ENCODE assay signal across 7 mouse cellular contexts in genomic region chr9:23462949-23463608, GRCm38 (mm10).
A peak's percentile ranks its signal among the peaks of the same experiment; 100 is the strongest.
DNase-seq lines count a peak whose midpoint lies in the region; ATAC-seq and TF ChIP-seq lines count a peak whose summit lies in the region.

No protein-coding gene starts in this region.

- intact Hi-C loops in left cerebral cortex, postnatal 36 days (cut with DNase I) = loop anchor here (5.0 kb wide), 1 partner anchor 119 kb away; no protein-coding TSS in a partner anchor

- H3K9me3 ChIP-seq in lung, embryonic 14.5 days (ENCODE audit: low read depth, low read length) = no peaks in the 10 kb centered on the region
- no peaks in the 10 kb centered on the region for H3K9me3 ChIP-seq in hindbrain, embryonic 14.5 days (ENCODE audit: control insufficient read depth, low read length)

- no peak overlapping the region for H3K4me2 ChIP-seq in lung, embryonic 14.5 days
- no peak overlapping the region for H3K4me2 ChIP-seq in hindbrain, embryonic 14.5 days (replicated peaks)

- DNase-seq in lung, embryonic 14.5 days = peak; percentile 85
- DNase-seq in lung, adult 18-20 months = no peak
- DNase-seq in hindbrain, embryonic 14.5 days (ENCODE audit: low spot score) = peak; percentile 92
- DNase-seq in left cerebral cortex, postnatal 36 days (ENCODE audit: low spot score in 2 of 2) = peak; percentile 27 to 32
- peak; percentile 25 for DNase-seq in right cerebral cortex, postnatal 14 days
- DNase-seq in gastrocnemius, postnatal 10 days = no peak

- no peaks in the 10 kb centered on the region for H3K36me3 ChIP-seq in lung, embryonic 14.5 days (ENCODE audit: insufficient read depth)
- H3K36me3 ChIP-seq in hindbrain, embryonic 14.5 days (replicated peaks; ENCODE audit: control insufficient read depth, insufficient read depth) = no peaks in the 10 kb centered on the region

- H3K4me1 ChIP-seq in lung, embryonic 14.5 days (ENCODE audit: insufficient read depth) = no peaks in the 10 kb centered on the region
- H3K4me1 ChIP-seq in cortical plate, adult 2 months (ENCODE audit: control insufficient read depth, insufficient read depth, low read length) = 0 out of 2 replicates have a peak, but pooled peaks cover 1% of the 10 kb centered on the region
- no peaks in the 10 kb centered on the region for H3K4me1 ChIP-seq in hindbrain, embryonic 14.5 days (replicated peaks; ENCODE audit: control insufficient read depth, insufficient read depth, low read length)

- TF ChIP-seq POLR2A in cortical plate, adult 2 months (IDR thresholded peaks at IDR 0.05; ENCODE audit: extremely low read depth, insufficient read depth, low read length) = no peak

- H3K27me3 ChIP-seq in lung, embryonic 14.5 days (ENCODE audit: insufficient read depth, low read length) = no peaks in the 10 kb centered on the region
- H3K27me3 ChIP-seq in hindbrain, embryonic 14.5 days (ENCODE audit: control insufficient read depth, insufficient read depth, low read length) = no peaks in the 10 kb centered on the region

- TF ChIP-seq CTCF in lung, embryonic 14.5 days (IDR thresholded peaks at IDR 0.05; ENCODE audit: low read depth) = peak; percentile 70
- peak; percentile 58 for TF ChIP-seq CTCF in cortical plate, adult 2 months (IDR thresholded peaks at IDR 0.05; ENCODE audit: extremely low read depth, insufficient read depth, low read length)

- 45% methylated on average over 3 of the region's 3 CpGs for WGBS in lung, embryonic 14.5 days
- 46% methylated on average over 3 of the region's 3 CpGs for WGBS in hindbrain, embryonic 14.5 days

- H3K4me3 ChIP-seq in lung, embryonic 14.5 days (ENCODE audit: low read depth, low read length) = no peak overlapping the region
- no peak overlapping the region for H3K4me3 ChIP-seq in cortical plate, adult 2 months (ENCODE audit: insufficient read depth, low read length)
- H3K4me3 ChIP-seq in hindbrain, embryonic 14.5 days (replicated peaks; ENCODE audit: low read length) = no peak overlapping the region

- no peak overlapping the region for H3K9ac ChIP-seq in lung, embryonic 14.5 days
- no peak overlapping the region for H3K9ac ChIP-seq in hindbrain, embryonic 14.5 days

- no peak overlapping the region for H3K27ac ChIP-seq in lung, embryonic 14.5 days (ENCODE audit: low read depth)
- no peak overlapping the region for H3K27ac ChIP-seq in cortical plate, adult 2 months (ENCODE audit: insufficient read depth, low read length)
- no peak overlapping the region for H3K27ac ChIP-seq in hindbrain, embryonic 14.5 days

- ATAC-seq in lung, embryonic 14.5 days (ENCODE audit: insufficient read depth) = peak; percentile 53; the same call in 1 of the 2 replicates
- ATAC-seq in hindbrain, embryonic 14.5 days (ENCODE audit: low FRiP score) = peak; percentile 87

Comparison
In these comparisons a context has a peak if more than half of its experiments do, and no peak if none do; other contexts are left out.
1. DNase-seq: peak in lung, embryonic 14.5 days (single experiment), hindbrain, embryonic 14.5 days (single experiment), left cerebral cortex, postnatal 36 days (2 of 2) and right cerebral cortex, postnatal 14 days (single experiment); none in lung, adult 18-20 months (0 of 2) and gastrocnemius, postnatal 10 days (single experiment).